ENCODE assay signal across 8 mouse cellular contexts in genomic region chr8:88161439-88161838, GRCm38 (mm10). TPM values are rescaled to one million over a fixed set of nuclear protein-coding genes. Genes with fewer than 3 reads are reported as not detected.
DNase-seq lines count a peak whose midpoint lies in the region; ATAC-seq and TF ChIP-seq lines count a peak whose summit lies in the region.
"Had no signal": no experiment of that assay in that cellular context is flagged by ENCODE, and none has a peak within 500 bp of the region (broad histone marks: within the 10 kb centered on the region; RNA-seq: fewer than 3 reads in every experiment).

No protein-coding gene starts in this region.

- no peaks in the 10 kb centered on the region for H3K4me1 ChIP-seq in bone marrow, adult 2 months (ENCODE audit: control insufficient read depth, insufficient read depth, low read length)
- H3K4me1 ChIP-seq: limb, embryonic 13.5 days had no signal

- TF ChIP-seq CTCF in bone marrow, adult 2 months (IDR thresholded peaks at IDR 0.05; ENCODE audit: control insufficient read depth, insufficient read depth, low read length), result peak; percentile 73

- DNase-seq in 416B (ENCODE audit: low read depth), result peak; percentile 78
- peak; percentile 82 for DNase-seq in CD4-positive, CD25-positive, alpha-beta regulatory T cell, adult 2 months (ENCODE audit: low read depth, low spot score)
- peak; percentile 84 to 85 for DNase-seq in kidney, postnatal 4 days
- peak; percentile 59 to 69 for DNase-seq in lung, adult 18-20 months
- peak; percentile 22 for DNase-seq in right cerebral cortex, postnatal 25 days

- no peak for TF ChIP-seq POLR2A in bone marrow, adult 2 months (IDR thresholded peaks at IDR 0.05; ENCODE audit: borderline replicate concordance, control insufficient read depth, low read depth, low read length)

- ATAC-seq in erythroid progenitor cell, adult 5-6 weeks (replicated peaks; ENCODE audit: low FRiP score, poor library complexity, severe bottlenecking), result peak; percentile 84

- H3K27ac ChIP-seq in bone marrow, adult 2 months (ENCODE audit: control insufficient read depth, insufficient read depth, low read depth, low read length, poor library complexity), result no peak overlapping the region
- H3K27ac ChIP-seq: limb, embryonic 13.5 days had no signal

- no peak overlapping the region for H3K4me3 ChIP-seq in bone marrow, adult 2 months (replicated peaks; ENCODE audit: control insufficient read depth, low read depth, low read length)
- H3K4me3 ChIP-seq: limb, embryonic 13.5 days had no signal

- 72% methylated on average over 5 of the region's 5 CpGs for WGBS in bone marrow, adult 2 months

RNA-seq across cellular contexts. Expression of gene Heatr3, which starts 23.8 kb away (rescaled TPM):
- polyA plus RNA-seq in bone marrow, adult 2 months (2011; ENCODE audit: insufficient read depth, insufficient read length, low replicate concordance, missing spikeins), result 15.1 and 15.3 TPM in 2 replicates
- 1.8 and 9.2 TPM in 2 replicates for total RNA-seq in erythroid progenitor cell, adult 5-6 weeks (2015; ENCODE audit: low replicate concordance)
- total RNA-seq in erythroid progenitor cell, adult 5-6 weeks (2017; ENCODE audit: low replicate concordance), result 1.6 and 11.4 TPM in 2 replicates

RNA-seq across cellular contexts. Expression of gene Tent4b, which starts 37.6 kb away (rescaled TPM):
- 9.0 and 15.1 TPM in 2 replicates for polyA plus RNA-seq in bone marrow, adult 2 months (2011; ENCODE audit: insufficient read depth, insufficient read length, low replicate concordance, missing spikeins)
- total RNA-seq in erythroid progenitor cell, adult 5-6 weeks (2015; ENCODE audit: low replicate concordance), result 24.7 and 24.9 TPM in 2 replicates
- 24.1 and 30.5 TPM in 2 replicates for total RNA-seq in erythroid progenitor cell, adult 5-6 weeks (2017; ENCODE audit: low replicate concordance)

RNA-seq across cellular contexts. Expression of gene Cnep1r1, which starts 42.9 kb away (rescaled TPM):
- polyA plus RNA-seq in bone marrow, adult 2 months (2011; ENCODE audit: insufficient read depth, insufficient read length, low replicate concordance, missing spikeins), result 11.2 and 16.7 TPM in 2 replicates
- 110 and 125 TPM in 2 replicates for total RNA-seq in erythroid progenitor cell, adult 5-6 weeks (2015; ENCODE audit: low replicate concordance)
- 26.4 and 36.3 TPM in 2 replicates for total RNA-seq in erythroid progenitor cell, adult 5-6 weeks (2017; ENCODE audit: low replicate concordance)

Comparison
In these comparisons a context has a peak if more than half of its experiments do, and no peak if none do; other contexts are left out.
1. DNase-seq: peak in every context shown above with its lines; median percentile 84 in kidney, postnatal 4 days; 82 in CD4-positive, CD25-positive, alpha-beta regulatory T cell, adult 2 months; 78 in 416B; 64 in lung, adult 18-20 months; 22 in right cerebral cortex, postnatal 25 days.